Mouse (Mus musculus) ovary, postnatal 14 days (tissue): ENCODE data around the gene Paxx.

Experiments used
- DNase-seq: peaks from one replicate; pipeline ENCODE4 v3.0.0; 2022; ENCODE audit warnings: low spot score

Gene Paxx

GRCm38 (mm10) chr2:25460551-25461309 lies at the start of gene Paxx:
Gene Paxx, minus strand, starts transcription at chr2:25461094.
- peak; percentile 77 for DNase-seq

- DNase-seq = no peak
Measured at GRCm38 (mm10) chr2:25509912-25510311, 49.0 kb upstream of the Paxx start.

- DNase-seq = no peak
Measured at GRCm38 (mm10) chr2:25506964-25507363, 46.1 kb upstream of the Paxx start.

- DNase-seq = no peak
Measured at GRCm38 (mm10) chr2:25505860-25506259, 45.0 kb upstream of the Paxx start.

GRCm38 (mm10) chr2:25505000-25505399 lies 44.1 kb upstream of the Paxx start:
- DNase-seq = no peak

- no peak for DNase-seq
Measured at GRCm38 (mm10) chr2:25504538-25504937, 43.6 kb upstream of the Paxx start.

- DNase-seq = no peak
Measured at GRCm38 (mm10) chr2:25502726-25503125, 41.8 kb upstream of the Paxx start.

- DNase-seq = no peak
Measured at GRCm38 (mm10) chr2:25501593-25502486, 40.9 kb upstream of the Paxx start, which contains the start of gene C8g. Gene C8g, minus strand, starts transcription at chr2:25501719.

- peak; percentile 62 for DNase-seq
Measured at GRCm38 (mm10) chr2:25500576-25501405, 39.9 kb upstream of the Paxx start, which contains the start of gene Fbxw5. Gene Fbxw5, plus strand, starts transcription at chr2:25500750.

- no peak for DNase-seq
Measured at GRCm38 (mm10) chr2:25500071-25500575, 39.2 kb upstream of the Paxx start.

- DNase-seq = no peak
Measured at GRCm38 (mm10) chr2:25498622-25499478, 38.0 kb upstream of the Paxx start.

GRCm38 (mm10) chr2:25497846-25498575 lies 37.1 kb upstream of the Paxx start:
- DNase-seq = no peak

- no peak for DNase-seq
Measured at GRCm38 (mm10) chr2:25496462-25496861, 35.6 kb upstream of the Paxx start.

GRCm38 (mm10) chr2:25493476-25493961 lies 32.6 kb upstream of the Paxx start, which contains the start of gene Lcn12:
Gene Lcn12, minus strand, starts transcription at chr2:25493911.
- no peak for DNase-seq

- DNase-seq = no peak
Measured at GRCm38 (mm10) chr2:25492988-25493387, 32.1 kb upstream of the Paxx start.

- no peak for DNase-seq
Measured at GRCm38 (mm10) chr2:25488671-25489068, 27.8 kb upstream of the Paxx start.

- no peak for DNase-seq
Measured at GRCm38 (mm10) chr2:25487965-25488670, 27.2 kb upstream of the Paxx start.

GRCm38 (mm10) chr2:25484901-25485647 lies 24.2 kb upstream of the Paxx start:
- no peak for DNase-seq
